Mouse (Mus musculus) embryo, embryonic 9.5 days (tissue): ENCODE measurements around the gene Gm11733.
A peak's percentile ranks its signal among the peaks of the same experiment; 100 is the strongest.

Experiments used
- DNase-seq: peaks from one replicate; pipeline ENCODE4 v3.0.0-alpha.2; 2017; ENCODE audit errors: extremely low spot score

The Gm11733 gene

GRCm38 (mm10) chr11:117478271-117479006, 5.7 kb upstream of the Gm11733 start:
- no peak for DNase-seq

- peak; percentile 78 for DNase-seq
Measured at GRCm38 (mm10) chr11:117479007-117479719, 5.0 kb upstream of the Gm11733 start.

GRCm38 (mm10) chr11:117479746-117480145, 4.4 kb upstream of the Gm11733 start:
- no peak for DNase-seq

- no peak for DNase-seq
Measured at GRCm38 (mm10) chr11:117482300-117482676, 1.9 kb upstream of the Gm11733 start.

GRCm38 (mm10) chr11:117482677-117483511, 1.3 kb upstream of the Gm11733 start:
- DNase-seq = peak; percentile 66

- DNase-seq = no peak
Measured at GRCm38 (mm10) chr11:117491408-117492208, 7.4 kb downstream of the Gm11733 start.

GRCm38 (mm10) chr11:117492209-117492505, 8.0 kb downstream of the Gm11733 start:
- DNase-seq = no peak

GRCm38 (mm10) chr11:117496812-117497211, 12.6 kb downstream of the Gm11733 start:
- no peak for DNase-seq

GRCm38 (mm10) chr11:117497256-117498136, 13.3 kb downstream of the Gm11733 start:
- DNase-seq = peak; percentile 71

GRCm38 (mm10) chr11:117498137-117498511, 14.0 kb downstream of the Gm11733 start:
- DNase-seq = no peak

GRCm38 (mm10) chr11:117508972-117509371, 24.8 kb downstream of the Gm11733 start:
- DNase-seq = no peak

- DNase-seq = no peak
Measured at GRCm38 (mm10) chr11:117515718-117516421, 31.7 kb downstream of the Gm11733 start.

GRCm38 (mm10) chr11:117516422-117516796, 32.2 kb downstream of the Gm11733 start:
- DNase-seq = no peak

- DNase-seq = no peak
Measured at GRCm38 (mm10) chr11:117521906-117522780, 38.0 kb downstream of the Gm11733 start.

- no peak for DNase-seq
Measured at GRCm38 (mm10) chr11:117522879-117523519, 38.8 kb downstream of the Gm11733 start.

GRCm38 (mm10) chr11:117525606-117526349, 41.6 kb downstream of the Gm11733 start:
- no peak for DNase-seq

- DNase-seq = no peak
Measured at GRCm38 (mm10) chr11:117532374-117532773, 48.2 kb downstream of the Gm11733 start.

GRCm38 (mm10) chr11:117534912-117535311, 50.7 kb downstream of the Gm11733 start:
- DNase-seq = no peak
